Mouse (Mus musculus): ENCODE measurements around the gene Tmem210.
"Not testable (repeated sequence)": the region's sequence is repeated elsewhere in the genome, so short reads cannot be mapped to it uniquely, and the experiment has no call there.

Gene Tmem210

GRCm38 (mm10) chr2:25287927-25288649, at the start of gene Tmem210:
Tmem210 (plus strand) TSS chr2:25288145.
- DNase-seq (ENCODE audit: low read depth): no peak

- no peak for DNase-seq (ENCODE audit: low read depth)
These were observed 48.2 kb upstream of the Tmem210 start for GRCm38 (mm10) chr2:25239766-25240165.

- DNase-seq (ENCODE audit: low read depth): no peak
These were observed 47.6 kb upstream of the Tmem210 start for GRCm38 (mm10) chr2:25240310-25240709.

GRCm38 (mm10) chr2:25240723-25241437, 47.1 kb upstream of the Tmem210 start:
- no peak for DNase-seq (ENCODE audit: low read depth)

GRCm38 (mm10) chr2:25241438-25241775, 46.5 kb upstream of the Tmem210 start:
- DNase-seq (ENCODE audit: low read depth): no peak

- DNase-seq (ENCODE audit: low read depth): no peak
These were observed 45.8 kb upstream of the Tmem210 start, which contains the start of the genes Rnf208 and Cysrt1 for GRCm38 (mm10) chr2:25242101-25242506. Rnf208 (plus strand) TSS chr2:25242255. Cysrt1 (minus strand) TSS chr2:25242452.

GRCm38 (mm10) chr2:25243342-25243741, 44.6 kb upstream of the Tmem210 start:
- no peak for DNase-seq (ENCODE audit: low read depth)

GRCm38 (mm10) chr2:25244144-25244543, 43.8 kb upstream of the Tmem210 start:
- no peak for DNase-seq (ENCODE audit: low read depth)

GRCm38 (mm10) chr2:25246183-25247072, 41.5 kb upstream of the Tmem210 start, which contains the start of gene AL732309.1:
AL732309.1 (minus strand) TSS chr2:25246863.
- no peak for DNase-seq (ENCODE audit: low read depth)

- no peak for DNase-seq (ENCODE audit: low read depth)
These were observed 35.6 kb upstream of the Tmem210 start for GRCm38 (mm10) chr2:25252331-25252730.

- DNase-seq (ENCODE audit: low read depth): peak; percentile 88
These were observed 32.6 kb upstream of the Tmem210 start, which contains the start of gene Tmem203 for GRCm38 (mm10) chr2:25255284-25255779. Tmem203 (plus strand) TSS chr2:25255439.

GRCm38 (mm10) chr2:25256443-25257109, 31.4 kb upstream of the Tmem210 start:
- DNase-seq (ENCODE audit: low read depth): not testable (repeated sequence)

GRCm38 (mm10) chr2:25257250-25257649, 30.7 kb upstream of the Tmem210 start:
- not testable (repeated sequence) for DNase-seq (ENCODE audit: low read depth)

- no peak for DNase-seq (ENCODE audit: low read depth)
These were observed 29.1 kb upstream of the Tmem210 start for GRCm38 (mm10) chr2:25258887-25259286.

GRCm38 (mm10) chr2:25261870-25262269, 26.1 kb upstream of the Tmem210 start:
- DNase-seq (ENCODE audit: low read depth): no peak

GRCm38 (mm10) chr2:25262291-25262767, 25.6 kb upstream of the Tmem210 start, which contains the start of gene Tprn:
Tprn (plus strand) TSS chr2:25262618.
- DNase-seq (ENCODE audit: low read depth): peak; percentile 95

- peak; percentile 43 for DNase-seq (ENCODE audit: low read depth)
These were observed 24.9 kb upstream of the Tmem210 start for GRCm38 (mm10) chr2:25262795-25263622.

GRCm38 (mm10) chr2:25263623-25264285, 24.2 kb upstream of the Tmem210 start:
- DNase-seq (ENCODE audit: low read depth): no peak

GRCm38 (mm10) chr2:25264286-25264660, 23.7 kb upstream of the Tmem210 start:
- DNase-seq (ENCODE audit: low read depth): no peak

- no peak for DNase-seq (ENCODE audit: low read depth)
These were observed 23.1 kb upstream of the Tmem210 start for GRCm38 (mm10) chr2:25264851-25265250.

Data from c-Kit-positive CD71-positive TER-119-negative erythroid progenitor cells, embryonic 14.5 days (primary cell).